Mouse (Mus musculus) left cerebral cortex, adult 18-20 months (tissue): ENCODE measurements around the gene Sept1. TPM values are rescaled to one million over a fixed set of nuclear protein-coding genes. Genes with fewer than 3 reads are reported as not detected.

Source experiments
- DNase-seq, 2 experiments: peaks; one replicate each; pipeline ENCODE4 v3.0.0; 2021 to 2022; ENCODE audit warnings: low spot score in 2 of 2, mixed read lengths in 1 of 2
- total RNA-seq, 2 experiments: library from RNA; stranded (reverse); gene quantifications; 2 replicates each; pipeline ENCODE4 v1.2.3; 2021

Sept1 gene
- total RNA-seq, 2 experiments from 2014 or later: 4.4 to 4.5 TPM

DNA sequence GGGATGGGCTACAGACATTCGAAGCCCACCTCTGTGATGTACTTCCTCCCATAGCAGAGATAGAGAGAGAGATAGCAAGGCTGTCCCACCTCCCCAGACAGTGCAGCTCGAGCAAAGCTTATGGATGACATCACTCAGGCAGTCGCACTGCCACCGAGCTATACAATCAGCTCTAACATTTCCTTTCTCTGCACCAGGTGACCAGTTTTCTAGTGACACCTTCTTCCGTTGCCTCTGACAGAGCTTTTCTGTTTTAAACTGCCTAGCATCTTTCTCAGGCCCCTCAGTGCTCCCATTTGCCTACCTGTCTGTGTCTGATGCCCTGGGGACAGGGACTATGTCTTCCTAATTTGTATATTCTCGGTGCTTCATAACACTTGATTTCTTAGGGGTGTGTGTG is 12.5 kb downstream of the Sept1 start:
- no peak for DNase-seq

DNA sequence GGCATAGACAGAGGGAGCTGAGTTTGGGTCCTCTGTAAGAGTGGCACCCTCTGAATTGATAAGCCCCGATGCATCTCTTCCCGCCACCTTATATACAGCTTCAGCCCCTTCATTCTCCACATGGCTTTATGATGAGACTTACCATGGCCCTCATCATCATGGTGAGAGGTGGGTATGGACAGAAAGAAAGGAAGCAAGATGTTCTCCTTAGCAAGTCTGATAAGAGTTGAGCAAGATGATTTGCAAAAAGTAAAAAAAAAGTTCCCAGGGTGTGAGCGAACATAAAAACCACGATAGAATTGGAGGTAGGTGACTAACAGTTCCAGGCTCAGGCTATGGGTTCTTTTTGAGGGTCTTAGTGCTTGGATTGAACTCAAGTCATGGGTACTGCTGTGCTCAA is 14.3 kb downstream of the Sept1 start:
- DNase-seq: no peak

DNA sequence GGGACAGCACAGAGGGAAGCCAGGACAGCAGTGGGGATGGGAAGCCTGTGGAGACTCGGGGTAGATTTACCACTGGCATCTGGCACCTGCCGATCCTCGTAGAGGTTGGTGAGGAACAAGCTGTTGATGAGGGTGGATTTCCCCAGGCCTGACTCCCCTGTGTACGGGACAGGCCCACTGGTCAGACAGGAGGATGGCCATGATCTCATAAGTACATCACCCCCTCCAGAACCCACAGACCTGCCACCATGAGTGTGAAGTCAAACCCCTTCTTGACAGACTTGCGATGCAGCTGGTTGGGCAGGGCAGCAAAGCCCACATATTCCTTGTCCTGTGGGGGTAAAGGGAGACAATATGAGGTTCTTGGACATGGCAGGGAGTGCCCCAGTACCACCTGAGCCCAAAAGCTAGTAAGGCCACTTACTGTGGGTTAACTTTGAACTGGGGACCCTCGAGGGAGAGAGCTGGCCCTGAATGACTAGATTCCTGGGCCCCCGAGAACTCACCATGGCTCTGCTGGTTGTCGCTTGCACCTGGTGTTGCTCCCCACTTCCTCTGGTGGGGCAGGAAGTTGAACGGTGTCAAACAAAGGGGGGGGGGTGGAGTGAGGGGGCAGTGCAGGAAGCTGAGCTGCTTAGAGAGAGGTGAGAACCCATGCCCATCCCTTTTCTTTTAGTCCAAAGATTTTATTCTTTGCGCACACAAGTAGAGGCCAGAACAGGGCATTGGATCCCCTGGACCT is 14.9 kb downstream of the Sept1 start:
- DNase-seq: no peak

GRCm38 (mm10) chr7:127217475-127217874 is 15.5 kb downstream of the Sept1 start:
- DNase-seq: no peak

DNA sequence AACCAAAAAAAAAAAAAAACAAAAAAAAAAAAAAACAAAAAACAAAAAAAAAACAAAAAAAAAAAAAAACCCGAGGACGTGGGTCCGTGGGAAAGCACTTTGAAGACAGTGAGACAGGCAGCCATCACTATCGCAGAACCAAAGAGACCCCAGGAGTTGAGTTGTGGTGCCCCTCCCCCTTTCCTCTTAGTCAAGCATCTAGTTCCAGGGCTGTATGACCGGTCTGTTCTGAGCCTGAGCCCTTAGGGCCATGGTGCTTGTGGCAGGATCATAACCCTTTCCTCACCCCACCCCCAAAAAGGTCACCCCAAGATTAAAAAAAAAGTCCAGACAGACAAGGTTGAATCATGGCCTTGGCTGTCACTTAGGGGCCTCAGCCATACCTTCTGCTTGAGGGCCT is 16.6 kb downstream of the Sept1 start:
- no peak for DNase-seq

DNA sequence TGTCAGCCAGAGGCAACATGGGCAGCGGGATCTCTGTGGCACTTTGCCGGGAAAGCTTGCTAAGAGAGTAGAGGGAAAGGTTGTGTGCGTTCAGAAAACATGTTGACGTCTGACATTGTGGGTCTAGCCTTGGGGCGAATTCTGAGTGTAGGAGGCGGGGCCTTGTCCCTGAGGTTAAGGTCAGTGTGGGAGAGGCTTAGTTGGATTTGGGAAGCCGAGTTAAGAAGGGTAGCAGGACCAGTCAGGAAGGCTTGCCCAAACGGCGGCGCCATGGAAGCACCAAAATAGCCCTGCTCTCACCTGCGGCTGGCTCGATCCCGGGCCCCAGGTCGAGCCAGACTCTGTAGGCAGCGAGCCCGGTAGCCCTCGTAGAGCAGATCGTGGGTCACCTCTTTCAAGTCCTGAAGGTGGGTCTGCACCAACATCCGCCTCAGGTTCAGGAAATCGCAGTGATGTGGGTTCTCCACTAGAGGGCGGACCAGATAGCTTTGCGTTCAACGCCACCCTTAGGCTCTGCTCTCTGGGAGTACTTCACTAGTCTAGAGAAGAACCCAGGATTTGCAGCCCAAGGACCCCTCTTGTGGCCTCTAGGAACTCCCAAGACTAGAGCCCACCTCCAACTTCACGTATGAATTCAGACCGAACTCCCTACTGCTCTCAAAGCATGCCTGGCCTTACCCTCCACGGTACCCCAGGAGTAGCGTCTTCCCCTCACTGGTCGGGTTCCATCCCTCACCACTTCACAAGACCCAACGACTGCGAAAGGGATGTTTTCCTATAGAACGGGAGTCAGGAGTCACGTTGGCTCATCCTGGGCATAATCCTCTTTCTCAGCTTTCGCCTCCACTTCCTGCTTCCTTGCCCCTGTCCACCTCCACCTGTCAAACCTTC is 17.7 kb downstream of the Sept1 start:
- DNase-seq: peak; percentile 55 to 56

DNA sequence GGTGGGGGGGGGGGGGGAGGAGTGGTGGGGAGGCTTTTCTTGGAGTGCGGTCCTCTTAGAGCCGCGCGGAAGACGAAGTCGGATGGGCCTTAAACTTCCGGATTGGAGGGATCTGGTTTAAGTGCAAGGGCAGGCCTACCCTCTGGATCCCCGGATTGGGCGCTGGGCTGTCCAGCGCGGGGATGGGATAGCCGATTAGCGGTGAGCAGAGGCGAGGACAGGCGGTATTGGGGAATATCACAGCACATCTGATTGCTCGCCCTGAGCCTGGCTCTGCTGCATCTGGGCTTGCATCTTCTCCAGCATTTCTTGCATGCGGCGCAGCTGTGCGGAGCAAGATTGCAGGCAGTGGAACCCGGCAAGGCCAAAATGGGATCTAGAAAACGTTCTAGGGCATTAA is 18.4 kb downstream of the Sept1 start:
- DNase-seq: no peak

DNA sequence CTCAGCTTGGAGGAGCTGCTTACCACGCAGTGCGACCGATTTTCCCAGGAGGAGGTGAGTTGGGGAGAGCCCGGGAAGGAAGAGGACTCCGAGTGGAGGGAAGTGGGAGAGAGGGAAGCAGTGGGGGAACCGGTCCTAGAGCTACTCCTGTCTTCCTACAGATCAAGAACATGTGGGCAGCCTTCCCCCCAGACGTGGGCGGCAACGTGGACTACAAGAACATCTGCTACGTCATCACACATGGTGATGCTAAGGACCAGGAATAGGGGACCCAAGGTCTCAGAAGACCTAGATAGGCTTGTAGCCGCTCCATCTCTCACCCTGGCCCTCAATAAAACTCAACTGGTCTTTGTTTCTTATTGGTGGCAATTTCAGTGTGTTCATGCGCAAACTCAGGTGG is 19.0 kb downstream of the Sept1 start:
- DNase-seq: no peak

DNA sequence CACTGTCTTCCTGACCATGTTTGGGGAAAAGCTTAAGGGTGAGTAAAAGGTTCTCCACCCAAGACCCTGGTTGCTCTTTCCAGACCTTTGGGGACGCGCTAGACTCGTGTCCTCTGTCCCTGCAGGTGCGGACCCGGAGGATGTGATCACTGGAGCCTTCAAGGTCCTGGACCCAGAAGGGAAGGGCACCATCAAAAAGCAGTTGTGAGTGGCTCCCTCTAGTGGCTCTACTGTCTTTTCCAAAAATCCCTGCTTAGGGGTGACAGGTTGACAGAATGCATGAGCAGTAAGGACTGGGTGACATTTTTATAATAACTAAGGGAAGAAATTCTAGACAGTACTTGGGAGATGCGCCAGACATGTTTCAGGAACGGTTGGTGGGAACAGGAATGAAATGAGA is 19.4 kb downstream of the Sept1 start:
- DNase-seq: peak in 1 of 2 experiments; percentile 46

DNA sequence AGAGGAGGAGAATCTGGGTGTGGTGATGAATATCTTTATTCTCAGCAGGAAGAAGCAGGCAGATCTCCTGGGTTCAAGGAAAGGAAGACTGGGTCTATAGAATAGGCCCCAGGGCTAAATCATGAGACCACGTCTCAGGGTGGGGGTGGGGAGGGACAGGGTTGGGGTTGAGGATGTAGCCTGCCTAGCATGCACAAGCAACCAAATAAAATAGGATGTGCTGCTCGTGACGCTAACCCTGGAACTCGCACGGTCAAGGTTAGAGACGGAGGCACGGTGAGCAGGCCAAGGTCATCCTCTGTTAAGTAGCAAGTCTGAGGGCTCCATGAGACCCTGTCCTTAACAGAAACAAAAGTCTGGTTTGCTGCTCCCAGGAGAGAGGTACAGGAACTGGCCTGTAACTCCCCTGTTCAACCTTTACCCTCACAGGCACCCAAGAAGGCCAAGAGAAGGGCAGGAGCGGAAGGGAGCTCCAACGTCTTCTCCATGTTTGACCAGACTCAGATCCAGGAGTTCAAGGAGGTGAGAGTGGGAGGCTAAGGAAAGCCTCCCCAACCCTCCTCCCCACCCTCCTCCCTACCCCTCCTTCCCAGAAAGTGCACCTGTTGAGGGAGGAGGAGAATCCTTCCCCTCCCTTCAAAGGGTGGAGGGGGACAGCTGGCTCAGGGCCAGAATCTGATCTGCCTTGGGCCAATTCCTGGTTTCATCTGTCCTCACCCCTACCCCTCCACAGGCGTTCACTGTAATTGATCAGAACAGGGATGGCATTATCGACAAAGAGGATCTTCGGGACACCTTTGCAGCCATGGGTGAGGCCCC is 20.3 kb downstream of the Sept1 start:
- no peak for DNase-seq

DNA sequence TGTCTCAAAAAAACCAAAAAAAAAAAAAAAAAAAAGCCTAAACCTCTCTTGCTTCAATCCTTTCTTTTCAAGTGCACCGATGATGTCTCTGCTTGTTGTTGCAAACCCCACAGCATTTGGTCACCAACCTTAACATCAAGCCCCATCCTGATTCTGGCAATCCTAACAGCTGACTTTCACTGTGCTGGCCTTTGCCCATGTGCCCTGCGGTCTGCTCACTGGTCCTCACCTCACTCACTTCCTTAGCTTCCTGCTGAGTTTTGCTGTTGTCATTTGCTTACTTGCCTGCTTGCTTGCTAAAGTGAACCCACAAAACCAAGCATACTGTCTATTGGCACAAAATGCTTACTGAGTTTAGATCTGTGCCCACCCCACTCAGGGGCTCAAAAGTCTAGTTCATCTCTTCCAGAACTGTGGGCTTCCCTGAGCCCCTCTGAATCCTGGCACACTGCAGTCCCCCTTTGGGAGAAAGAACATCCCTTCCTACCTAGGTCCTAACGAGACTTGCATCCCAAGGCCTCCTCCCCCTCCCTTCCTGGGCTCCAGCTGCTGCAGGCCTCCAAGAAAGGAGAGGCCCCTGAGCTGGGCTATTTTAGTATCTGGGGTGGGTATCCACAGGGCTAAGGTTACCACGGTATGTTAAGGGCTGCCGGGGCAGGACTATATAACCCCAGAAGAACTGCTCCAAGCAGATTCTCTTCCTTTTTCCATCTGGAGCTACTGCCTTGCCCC is 21.8 kb downstream of the Sept1 start:
- no peak for DNase-seq

DNA sequence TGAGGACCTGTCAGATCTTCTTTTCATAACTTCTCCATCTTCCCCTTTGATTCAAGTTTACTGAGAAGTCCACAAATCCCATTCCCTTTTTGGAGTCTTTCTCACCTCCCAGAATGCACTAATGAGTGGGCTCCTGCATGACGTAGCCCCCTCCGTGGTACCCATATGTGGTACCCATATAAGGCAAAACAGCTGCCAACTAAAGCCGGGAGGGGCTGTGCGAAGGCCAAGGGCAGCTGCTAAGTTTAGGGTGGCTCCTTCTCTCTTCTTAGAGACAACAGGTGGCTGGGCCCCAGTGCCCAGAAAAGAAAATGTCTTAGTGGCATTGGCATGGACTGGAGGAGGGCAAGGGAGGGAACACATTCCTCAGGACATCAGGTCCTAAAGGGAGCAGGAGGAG is 22.7 kb downstream of the Sept1 start:
- no peak for DNase-seq

- no peak for DNase-seq
Observed at GRCm38 (mm10) chr7:127209851-127210250, 23.1 kb downstream of the Sept1 start.

- DNase-seq: peak; percentile 84 to 91
Observed at GRCm38 (mm10) chr7:127208553-127209438, 24.1 kb downstream of the Sept1 start, which contains the start of gene Mylpf. Gene Mylpf (plus strand): TSS chr7:127208890.

- no peak for DNase-seq
Observed at GRCm38 (mm10) chr7:127208295-127208552, 24.7 kb downstream of the Sept1 start, which contains the start of gene Tbc1d10b. Gene Tbc1d10b (minus strand): TSS chr7:127208468.

GRCm38 (mm10) chr7:127207374-127208294 is 25.3 kb downstream of the Sept1 start:
- DNase-seq: peak in 1 of 2 experiments; percentile 30

- no peak for DNase-seq
Observed at GRCm38 (mm10) chr7:127206606-127207005, 26.3 kb downstream of the Sept1 start.

DNA sequence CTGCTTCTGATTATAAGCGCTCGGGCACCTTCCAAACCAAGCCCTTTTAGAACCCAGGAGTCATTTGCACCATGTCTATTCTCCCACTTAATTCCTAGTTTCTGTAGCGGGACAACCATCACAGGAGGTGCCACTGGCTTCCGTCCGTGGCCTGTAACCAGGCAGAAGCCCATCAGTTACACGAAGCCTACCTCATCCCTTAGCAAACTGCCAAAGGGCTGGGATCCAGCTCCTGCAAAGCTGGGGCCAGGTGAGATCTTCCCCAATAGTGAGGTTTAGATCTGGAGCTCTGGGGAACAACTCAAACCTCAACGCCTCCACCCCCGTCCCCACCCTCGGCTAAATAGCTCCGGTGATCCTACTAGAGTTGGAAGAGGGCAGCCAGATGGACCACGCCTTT is 36.4 kb downstream of the Sept1 start:
- DNase-seq: no peak
